Mouse (Mus musculus): ENCODE data around the gene Ndufb7. TPM values are rescaled to one million over a fixed set of nuclear protein-coding genes. Genes with fewer than 3 reads are reported as not detected.
A peak's percentile ranks its signal among the peaks of the same experiment; 100 is the strongest.
"Not testable (repeated sequence)": the region's sequence is repeated elsewhere in the genome, so short reads cannot be mapped to it uniquely, and the experiment has no call there.

Gene Ndufb7
- total RNA-seq, 2 experiments from 2014 or later: 163 to 255 TPM

GRCm38 (mm10) chr8:83575561-83576515 lies 9.4 kb downstream of the Ndufb7 start:
- no peak for ATAC-seq (replicated peaks; ENCODE audit: poor library complexity)

- ATAC-seq (replicated peaks; ENCODE audit: poor library complexity): no peak
Measured at GRCm38 (mm10) chr8:83576516-83576895, 10.0 kb downstream of the Ndufb7 start.

- ATAC-seq (replicated peaks; ENCODE audit: poor library complexity): no peak
Measured at GRCm38 (mm10) chr8:83576921-83577320, 10.4 kb downstream of the Ndufb7 start.

GRCm38 (mm10) chr8:83577384-83577791 lies 10.9 kb downstream of the Ndufb7 start:
- ATAC-seq (replicated peaks; ENCODE audit: poor library complexity): peak; percentile 33

- ATAC-seq (replicated peaks; ENCODE audit: poor library complexity): no peak
Measured at GRCm38 (mm10) chr8:83578131-83579055, 11.9 kb downstream of the Ndufb7 start.

- no peak for ATAC-seq (replicated peaks; ENCODE audit: poor library complexity)
Measured at GRCm38 (mm10) chr8:83579676-83580075, 13.2 kb downstream of the Ndufb7 start.

GRCm38 (mm10) chr8:83580826-83581225 lies 14.4 kb downstream of the Ndufb7 start:
- ATAC-seq (replicated peaks; ENCODE audit: poor library complexity): no peak

- no peak for ATAC-seq (replicated peaks; ENCODE audit: poor library complexity)
Measured at GRCm38 (mm10) chr8:83582226-83582625, 15.8 kb downstream of the Ndufb7 start.

- ATAC-seq (replicated peaks; ENCODE audit: poor library complexity): no peak
Measured at GRCm38 (mm10) chr8:83583236-83583635, 16.8 kb downstream of the Ndufb7 start.

- ATAC-seq (replicated peaks; ENCODE audit: poor library complexity): no peak
Measured at GRCm38 (mm10) chr8:83584771-83585170, 18.3 kb downstream of the Ndufb7 start.

GRCm38 (mm10) chr8:83585333-83585732 lies 18.9 kb downstream of the Ndufb7 start:
- ATAC-seq (replicated peaks; ENCODE audit: poor library complexity): no peak

- no peak for ATAC-seq (replicated peaks; ENCODE audit: poor library complexity)
Measured at GRCm38 (mm10) chr8:83587644-83588043, 21.2 kb downstream of the Ndufb7 start.

- ATAC-seq (replicated peaks; ENCODE audit: poor library complexity): no peak
Measured at GRCm38 (mm10) chr8:83588886-83589285, 22.4 kb downstream of the Ndufb7 start.

GRCm38 (mm10) chr8:83590488-83591023 lies 24.1 kb downstream of the Ndufb7 start:
- ATAC-seq (replicated peaks; ENCODE audit: poor library complexity): no peak

GRCm38 (mm10) chr8:83592682-83593081 lies 26.2 kb downstream of the Ndufb7 start:
- no peak for ATAC-seq (replicated peaks; ENCODE audit: poor library complexity)

GRCm38 (mm10) chr8:83593325-83594166 lies 27.1 kb downstream of the Ndufb7 start:
- peak; percentile 9 for ATAC-seq (replicated peaks; ENCODE audit: poor library complexity)

GRCm38 (mm10) chr8:83594167-83595049 lies 27.9 kb downstream of the Ndufb7 start:
- peak; percentile 91 for ATAC-seq (replicated peaks; ENCODE audit: poor library complexity)

- not testable (repeated sequence) for ATAC-seq (replicated peaks; ENCODE audit: poor library complexity)
Measured at GRCm38 (mm10) chr8:83595050-83595345, 28.5 kb downstream of the Ndufb7 start.

GRCm38 (mm10) chr8:83596369-83596768 lies 29.9 kb downstream of the Ndufb7 start:
- ATAC-seq (replicated peaks; ENCODE audit: poor library complexity): no peak

Data from megakaryocyte progenitor cell, adult 5-6 weeks (primary cell).